Mouse (Mus musculus): Measurements from ENCODE around the gene Elane. TPM values are rescaled to one million over a fixed set of nuclear protein-coding genes. Genes with fewer than 3 reads are reported as not detected.
"Not testable (repeated sequence)": the region's sequence is repeated elsewhere in the genome, so short reads cannot be mapped to it uniquely, and the experiment has no call there.

The Elane gene
- total RNA-seq, 2 experiments from 2014 or later: not detected

GRCm38 (mm10) chr10:79879527-79879926, 6.5 kb upstream of the Elane start:
- intact Hi-C loops (cut with DNase I): no loop called here
- DNase-seq: no peak

GRCm38 (mm10) chr10:79880721-79881120, 5.3 kb upstream of the Elane start:
- DNase-seq: no peak
- intact Hi-C loops (cut with DNase I): loop anchor here (5.0 kb wide), 1 partner anchor 48 kb away; no protein-coding TSS in a partner anchor

GRCm38 (mm10) chr10:79881981-79882380, 4.1 kb upstream of the Elane start:
- intact Hi-C loops (cut with DNase I): loop anchor here (5.0 kb wide), 1 partner anchor 50 kb away; no protein-coding TSS in a partner anchor
- no peak for DNase-seq

- DNase-seq: peak; percentile 75 to 77
Observed at GRCm38 (mm10) chr10:79883297-79884084, 2.6 kb upstream of the Elane start.

GRCm38 (mm10) chr10:79884446-79884845, 1.6 kb upstream of the Elane start:
- peak; percentile 54 to 58 for DNase-seq
- intact Hi-C loops (cut with DNase I): loop anchor here (5.0 kb wide), 1 partner anchor 52 kb away; no protein-coding TSS in a partner anchor

More at GRCm38 (mm10) chr10:79883297-79884084, 2.6 kb upstream of the Elane start:
- intact Hi-C loops (cut with DNase I): loop anchor here (5.0 kb wide), 1 partner anchor 51 kb away; no protein-coding TSS in a partner anchor

- not testable (repeated sequence) for DNase-seq
- intact Hi-C loops (cut with DNase I): loop anchor here (5.0 kb wide), 1 partner anchor 53 kb away; no protein-coding TSS in a partner anchor
Observed at GRCm38 (mm10) chr10:79884938-79885337, 1.1 kb upstream of the Elane start.

- DNase-seq: no peak
- intact Hi-C loops (cut with DNase I): no loop called here
Observed at GRCm38 (mm10) chr10:79886611-79887010, 564 bp downstream of the Elane start.

GRCm38 (mm10) chr10:79889386-79889785, 3.3 kb downstream of the Elane start:
- intact Hi-C loops (cut with DNase I): no loop called here
- no peak for DNase-seq

- DNase-seq: no peak
- intact Hi-C loops (cut with DNase I): loop anchor here (2.0 kb wide), 1 partner anchor 66 kb away; no protein-coding TSS in a partner anchor
Observed at GRCm38 (mm10) chr10:79890670-79891069, 4.6 kb downstream of the Elane start, which contains the start of gene Cfd. TSS of gene Cfd (plus strand) at chr10:79890853.

GRCm38 (mm10) chr10:79892451-79893118, 6.5 kb downstream of the Elane start:
- intact Hi-C loops (cut with DNase I): loop anchor here (1.0 kb wide), 1 partner anchor 32 kb away; no protein-coding TSS in a partner anchor
- peak; percentile 67 to 70 for DNase-seq

GRCm38 (mm10) chr10:79896306-79896705, 10.3 kb downstream of the Elane start:
- DNase-seq: no peak
- intact Hi-C loops (cut with DNase I): no loop called here

GRCm38 (mm10) chr10:79896814-79897213, 10.8 kb downstream of the Elane start:
- DNase-seq: no peak
- intact Hi-C loops (cut with DNase I): no loop called here

GRCm38 (mm10) chr10:79897316-79898245, 11.5 kb downstream of the Elane start:
- DNase-seq: no peak
- intact Hi-C loops (cut with DNase I): no loop called here

- DNase-seq: no peak
- intact Hi-C loops (cut with DNase I): no loop called here
Observed at GRCm38 (mm10) chr10:79900951-79901410, 14.9 kb downstream of the Elane start.

GRCm38 (mm10) chr10:79906712-79907111, 20.7 kb downstream of the Elane start:
- intact Hi-C loops (cut with DNase I): no loop called here
- no peak for DNase-seq

GRCm38 (mm10) chr10:79907415-79907814, 21.4 kb downstream of the Elane start:
- no peak for DNase-seq

GRCm38 (mm10) chr10:79908167-79909091, 22.4 kb downstream of the Elane start, which contains the start of gene Med16:
TSS of gene Med16 (minus strand) at chr10:79908923.
- peak; percentile 95 to 97 for DNase-seq
- intact Hi-C loops (cut with DNase I): no loop called here

More at GRCm38 (mm10) chr10:79907415-79907814, 21.4 kb downstream of the Elane start:
- intact Hi-C loops (cut with DNase I): no loop called here

GRCm38 (mm10) chr10:79909092-79909922, 23.3 kb downstream of the Elane start:
- DNase-seq: no peak
- intact Hi-C loops (cut with DNase I): no loop called here
